Mouse (Mus musculus): ENCODE measurements at regions not wholly inside any gene's neighbourhood (a gene's known extent, or its start where the extent isn't known, plus 50 kb on each side); places are given as distances from the start of the nearest gene placed in this dataset.

GRCm38 (mm10) chr10:71959584-71959983 is 612.0 kb downstream of the Ipmk start:
- no peak for DNase-seq (ENCODE audit: low spot score in 2 of 2)
- Histone ChIP-seq H3K4me3 (no peak overlapping the region), H3K27ac (no peak overlapping the region)
- TF ChIP-seq CTCF (conservative IDR thresholded peaks at IDR 0.05), result no peak

GRCm38 (mm10) chr10:71960422-71961089 is 613.0 kb downstream of the Ipmk start:
- no peak for TF ChIP-seq CTCF (conservative IDR thresholded peaks at IDR 0.05)
- no peak for DNase-seq (ENCODE audit: low spot score in 2 of 2)
- no peak overlapping the region for H3K27ac ChIP-seq
- H3K4me3 ChIP-seq, result no peak overlapping the region

- DNase-seq (ENCODE audit: low spot score in 2 of 2), result peak in 1 of 2 experiments; percentile 47
- H3K27ac ChIP-seq, result no peak overlapping the region
- TF ChIP-seq CTCF (conservative IDR thresholded peaks at IDR 0.05), result peak; percentile 75
- H3K4me3 ChIP-seq, result no peak overlapping the region
Observed at GRCm38 (mm10) chr10:71978035-71978434, 630.5 kb downstream of the Ipmk start.

DNA sequence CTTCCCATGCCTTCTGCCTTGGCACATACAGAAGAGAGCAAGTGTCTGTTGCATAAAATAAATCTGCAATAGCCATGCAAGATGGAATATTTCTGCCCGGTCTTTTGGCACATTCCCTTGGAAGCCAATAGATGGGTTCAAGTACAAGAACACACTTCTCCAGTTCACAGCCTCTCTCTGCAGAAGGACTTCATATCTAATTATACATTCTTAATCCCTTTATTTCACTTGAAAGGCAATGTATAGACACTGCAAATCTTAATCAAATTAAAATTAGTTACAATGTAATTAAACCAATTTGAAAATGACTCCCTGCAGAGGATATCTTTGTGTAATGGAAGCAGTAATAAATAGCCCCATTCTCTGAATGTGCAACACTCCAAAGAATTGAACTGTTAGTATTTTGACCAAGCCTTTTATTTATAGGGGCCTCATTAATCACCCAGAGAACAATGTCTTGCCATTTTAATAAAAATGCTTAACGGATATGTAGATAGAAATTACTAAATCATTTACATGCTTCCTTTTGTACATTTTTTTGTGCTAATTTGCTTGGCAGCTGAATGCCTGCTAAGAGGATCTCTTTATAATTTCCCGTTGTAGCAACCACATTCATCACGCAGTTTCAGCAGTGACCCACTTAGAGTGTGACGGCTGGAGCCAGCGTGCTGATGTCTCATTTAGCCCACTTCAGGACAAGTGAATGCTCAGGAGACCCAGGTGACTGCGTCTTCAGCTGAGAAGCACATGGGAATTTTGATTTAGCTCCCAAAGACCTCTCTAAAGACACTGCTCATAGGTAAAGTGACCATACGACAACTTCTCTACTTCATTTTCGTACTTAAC is 651.5 kb upstream of the Zwint start:
- no peak for TF ChIP-seq CTCF (conservative IDR thresholded peaks at IDR 0.05)
- Histone ChIP-seq H3K27ac (no peak overlapping the region), H3K4me3 (no peak overlapping the region)
- no peak for DNase-seq (ENCODE audit: low spot score in 2 of 2)

Measured in layer of hippocampus, adult 2 months (tissue).